Mouse (Mus musculus) MEL (cell line): ENCODE data around the gene Yipf7. TPM values are rescaled to one million over a fixed set of nuclear protein-coding genes. Genes with fewer than 3 reads are reported as not detected.
A peak's percentile ranks its signal among the peaks of the same experiment; 100 is the strongest.

Source experiments
- DNase-seq: peaks from one replicate; pipeline ENCODE4 v3.0.0; 2011; ENCODE audit warnings: low read depth, low spot score
- H3K27ac ChIP-seq: 2 replicates; pipeline ENCODE4 v1.5.1; 2012; ENCODE audit warnings: low read depth, mild to moderate bottlenecking, control low read depth, low read length, moderate library complexity; ENCODE audit not compliant: control insufficient read depth
- H3K27me3 ChIP-seq, 2 experiments: fragments of 150-350 bp in 1 of 2; sonication (generic) in 1 of 2; 2 replicates each; pipeline ENCODE4 v1.6.1; 2012; ENCODE audit warnings: low read length in 2 of 2, mild to moderate bottlenecking in 2 of 2, improper control_type of control experiment in 1 of 2, moderate library complexity in 1 of 2; ENCODE audit not compliant: insufficient read depth in 2 of 2, control insufficient read depth in 1 of 2
- H3K36me3 ChIP-seq, 2 experiments: 2 replicates each; pipeline ENCODE4 v1.6.1; 2012 to 2014; ENCODE audit warnings: low read length in 2 of 2, improper control_type of control experiment in 1 of 2, inconsistent platforms in 1 of 2, mild to moderate bottlenecking in 1 of 2; ENCODE audit not compliant: insufficient read depth in 2 of 2, control insufficient read depth in 1 of 2
- H3K4me1 ChIP-seq, 2 experiments: fragments of 150-350 bp in 1 of 2; sonication (generic) in 1 of 2; 2 replicates each; pipeline ENCODE4 v1.6.1; 2012; ENCODE audit warnings: low read length in 2 of 2, improper control_type of control experiment in 1 of 2, mild to moderate bottlenecking in 1 of 2; ENCODE audit not compliant: insufficient read depth in 2 of 2, control insufficient read depth in 1 of 2
- H3K4me3 ChIP-seq, 2 experiments: fragments of 150-350 bp in 1 of 2; sonication (generic) in 1 of 2; 2 replicates each; pipeline ENCODE4 v1.5.1; 2012; ENCODE audit warnings: low read depth in 2 of 2, low read length in 2 of 2, mild to moderate bottlenecking in 2 of 2, moderate library complexity in 2 of 2, control low read depth in 1 of 2, improper control_type of control experiment in 1 of 2; ENCODE audit not compliant: control insufficient read depth in 1 of 2, insufficient read depth in 1 of 2
- H3K79me2 ChIP-seq: 2 replicates; pipeline ENCODE4 v1.6.1; 2012; ENCODE audit warnings: mild to moderate bottlenecking, low read length, moderate library complexity; ENCODE audit not compliant: control insufficient read depth, poor library complexity, insufficient read depth
- H3K9ac ChIP-seq: 2 replicates; pipeline ENCODE4 v1.6.1; 2012; ENCODE audit warnings: low read depth, mild to moderate bottlenecking, control low read depth, low read length, moderate library complexity; ENCODE audit not compliant: control insufficient read depth, poor library complexity, severe bottlenecking
- H3K9me3 ChIP-seq: fragments of 150-350 bp; sonication (generic); replicated peaks from 2 replicates; pipeline ENCODE4 v1.6.1; 2012; ENCODE audit warnings: mild to moderate bottlenecking, low read length, improper control_type of control experiment, moderate library complexity; ENCODE audit not compliant: insufficient read depth
- CHD1 ChIP-seq: IDR thresholded peaks from 2 replicates; pipeline ENCODE4 v1.6.1; 2012; ENCODE audit warnings: low read depth, mild to moderate bottlenecking, inconsistent platforms, low read length, improper control_type of control experiment
- CTCF ChIP-seq, 3 experiments: IDR thresholded peaks in 2 of 3; conservative IDR thresholded peaks in 1 of 3; 2 replicates each; pipeline ENCODE4 v1.5.1; 2011 to 2012; ENCODE audit warnings: low read length in 3 of 3, low read depth in 2 of 3, mild to moderate bottlenecking in 2 of 3, improper control_type of control experiment in 1 of 3, inconsistent platforms in 1 of 3, mixed read lengths in 1 of 3, moderate library complexity in 1 of 3; ENCODE audit not compliant: control insufficient read depth in 1 of 3, insufficient read depth in 1 of 3, poor library complexity in 1 of 3, severe bottlenecking in 1 of 3
- E2F4 ChIP-seq: IDR thresholded peaks from 2 replicates; pipeline ENCODE4 v1.6.1; 2011; ENCODE audit warnings: low read depth, low read length, improper control_type of control experiment, borderline replicate concordance
- ELF1 ChIP-seq: IDR thresholded peaks from 2 replicates; pipeline ENCODE4 v1.6.1; 2014; ENCODE audit warnings: low read depth, mild to moderate bottlenecking, inconsistent platforms, low read length, improper control_type of control experiment, moderate library complexity
- EP300 ChIP-seq, 2 experiments: IDR thresholded peaks; 2 replicates each; pipeline ENCODE4 v1.6.1; 2011; ENCODE audit warnings: improper control_type of control experiment in 2 of 2, low read length in 2 of 2, low read depth in 1 of 2, mild to moderate bottlenecking in 1 of 2
- GATA1 ChIP-seq: IDR thresholded peaks from 2 replicates; pipeline ENCODE4 v1.6.1; 2011; ENCODE audit warnings: low read depth, low read length, improper control_type of control experiment
- HCFC1 ChIP-seq: IDR thresholded peaks from 2 replicates; pipeline ENCODE4 v1.6.1; 2012; ENCODE audit warnings: low read depth, mild to moderate bottlenecking, inconsistent platforms, low read length, improper control_type of control experiment, moderate library complexity
- KAT2A ChIP-seq: conservative IDR thresholded peaks from 2 replicates; pipeline ENCODE4 v1.6.1; 2012; ENCODE audit warnings: low read depth, low read length, improper control_type of control experiment, inconsistent platforms
- MAFK ChIP-seq: IDR thresholded peaks from 2 replicates; pipeline ENCODE4 v1.6.1; 2011; ENCODE audit warnings: low read depth, mild to moderate bottlenecking, low read length, improper control_type of control experiment, borderline replicate concordance
- MAX ChIP-seq: IDR thresholded peaks from 2 replicates; pipeline ENCODE4 v1.6.1; 2011; ENCODE audit warnings: low read length, improper control_type of control experiment
- MXI1 ChIP-seq: IDR thresholded peaks from 2 replicates; pipeline ENCODE4 v1.6.1; 2011; ENCODE audit warnings: mild to moderate bottlenecking, low read depth, low read length, improper control_type of control experiment
- MYB ChIP-seq: IDR thresholded peaks from 2 replicates; pipeline ENCODE4 v1.6.1; 2011; ENCODE audit warnings: mild to moderate bottlenecking, low read depth, low read length, improper control_type of control experiment
- MYC ChIP-seq: IDR thresholded peaks from 2 replicates; pipeline ENCODE4 v1.6.1; 2011; ENCODE audit warnings: low read depth, mild to moderate bottlenecking, low read length, improper control_type of control experiment, moderate library complexity
- NELFE ChIP-seq: IDR thresholded peaks from 2 replicates; pipeline ENCODE4 v1.6.1; 2011; ENCODE audit warnings: low read depth, low read length, improper control_type of control experiment
- NRF1 ChIP-seq: IDR thresholded peaks from 2 replicates; pipeline ENCODE4 v1.6.1; 2014; ENCODE audit warnings: low read depth, mild to moderate bottlenecking, inconsistent platforms, low read length, improper control_type of control experiment, moderate library complexity; ENCODE audit not compliant: poor library complexity, insufficient read depth, severe bottlenecking
- POLR2AphosphoS5 ChIP-seq: IDR thresholded peaks from 2 replicates; pipeline ENCODE4 v1.6.1; 2012; ENCODE audit warnings: low read depth, borderline replicate concordance, mild to moderate bottlenecking, inconsistent platforms, low read length, moderate library complexity, mixed read lengths
- RAD21 ChIP-seq: IDR thresholded peaks from 2 replicates; pipeline ENCODE4 v1.6.1; 2011; ENCODE audit warnings: mild to moderate bottlenecking, low read depth, low read length, improper control_type of control experiment
- SIN3A ChIP-seq: IDR thresholded peaks from 2 replicates; pipeline ENCODE4 v1.6.1; 2012; ENCODE audit warnings: low read length, improper control_type of control experiment, inconsistent platforms
- SMC3 ChIP-seq: IDR thresholded peaks from 2 replicates; pipeline ENCODE4 v1.6.1; 2011; ENCODE audit warnings: low read depth, low read length, improper control_type of control experiment
- TAL1 ChIP-seq: IDR thresholded peaks from 2 replicates; pipeline ENCODE4 v1.6.1; 2012; ENCODE audit warnings: mild to moderate bottlenecking, inconsistent platforms, low read length, moderate library complexity, mixed read lengths
- TBP ChIP-seq: IDR thresholded peaks from 2 replicates; pipeline ENCODE4 v1.8.0; 2011; ENCODE audit warnings: low read depth, low read length, improper control_type of control experiment
- USF1 ChIP-seq: IDR thresholded peaks from 2 replicates; pipeline ENCODE4 v1.6.1; 2014; ENCODE audit warnings: low read depth, mild to moderate bottlenecking, inconsistent platforms, low read length, improper control_type of control experiment, moderate library complexity
- USF2 ChIP-seq, 2 experiments: IDR thresholded peaks; 2 replicates each; pipeline ENCODE4 v1.6.1; 2011 to 2012; ENCODE audit warnings: improper control_type of control experiment in 2 of 2, low read length in 2 of 2, borderline replicate concordance in 1 of 2, inconsistent platforms in 1 of 2, low read depth in 1 of 2, mild to moderate bottlenecking in 1 of 2; ENCODE audit not compliant: insufficient read depth in 1 of 2
- ZKSCAN1 ChIP-seq: IDR thresholded peaks from 2 replicates; pipeline ENCODE4 v1.6.1; 2012; ENCODE audit warnings: low read depth, mild to moderate bottlenecking, inconsistent platforms, low read length, improper control_type of control experiment, moderate library complexity
- ZMIZ1 ChIP-seq: IDR thresholded peaks from 2 replicates; pipeline ENCODE4 v1.6.1; 2012; ENCODE audit warnings: low read depth, mild to moderate bottlenecking, inconsistent platforms, low read length, improper control_type of control experiment, moderate library complexity
- polyA plus RNA-seq, 2 experiments: library from polyadenylated mRNA; stranded (reverse) in 1 of 2; unstranded in 1 of 2; fragments of >175 nt in 1 of 2; fragments of >200 nt in 1 of 2; gene quantifications; 2 replicates each; pipeline versions ENCODE4 v1.2.1 to v1.2.4; 2012; ENCODE audit warnings: low replicate concordance in 2 of 2, low read depth in 1 of 2; ENCODE audit not compliant: insufficient read length in 2 of 2, insufficient read depth in 1 of 2, missing spikeins in 1 of 2
- total RNA-seq: library from RNA; depleted of rRNA; stranded (reverse); fragments of 300-350 nt; gene quantifications from 2 replicates; pipeline ENCODE4 v1.2.3, GENCODE M21; 2012

The Yipf7 gene
- total and polyA plus RNA-seq, 3 experiments, result not detected

DNA sequence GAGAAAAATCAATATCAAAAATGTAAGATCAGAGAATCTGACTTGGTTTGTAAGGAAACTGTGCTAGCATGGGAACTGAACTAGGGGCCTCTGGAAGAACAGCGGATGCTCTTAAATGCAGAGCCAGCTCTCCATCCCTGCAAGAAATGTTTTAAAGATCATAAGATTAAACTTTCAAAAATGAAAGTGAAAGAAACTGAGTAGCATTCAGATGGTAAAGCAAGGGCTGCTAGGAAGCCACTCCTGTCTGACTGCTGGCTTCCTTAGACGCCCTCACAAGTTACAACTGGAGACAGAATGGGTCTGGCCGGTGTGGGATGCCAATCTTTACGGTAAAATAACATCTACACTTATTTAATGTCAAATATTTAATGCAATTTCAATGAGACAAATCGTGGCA, 20.4 kb downstream of the Yipf7 start:
- Histone ChIP-seq H3K9ac (no peak overlapping the region; the same call in 1 of the 2 replicates), H3K4me3 (peak overlapping the region; percentile 24 to 48), H3K9me3 (no peaks in the 10 kb centered on the region), H3K27ac (no peak overlapping the region), H3K27me3 (no peaks in the 10 kb centered on the region; a peak in 2 of 4 replicates), H3K79me2 (no peaks in the 10 kb centered on the region), H3K4me1 (no peaks in the 10 kb centered on the region), H3K36me3 (no peaks in the 10 kb centered on the region; a peak in 1 of 4 replicates)
- TF ChIP-seq HCFC1, result no peak
- no peak for TF ChIP-seq MYB
- no peak for TF ChIP-seq MYC
- TF ChIP-seq USF2 (IDR thresholded peaks at IDR 0.05; ENCODE audit: borderline replicate concordance in 1 of 2, insufficient read depth in 1 of 2, low read depth in 1 of 2, low read length in 2 of 2), result no peak
- TF ChIP-seq CTCF (IDR thresholded peaks at IDR 0.05 in 2 of 3, conservative IDR thresholded peaks at IDR 0.05 in 1 of 3; ENCODE audit: control insufficient read depth in 1 of 3, insufficient read depth in 1 of 3, low read depth in 2 of 3, low read length in 3 of 3, poor library complexity in 1 of 3, severe bottlenecking in 1 of 3), result no peak
- TF ChIP-seq ELF1, result no peak
- no peak for TF ChIP-seq KAT2A
- TF ChIP-seq POLR2AphosphoS5, result no peak
- TF ChIP-seq CHD1, result no peak
- no peak for TF ChIP-seq NRF1
- TF ChIP-seq NELFE, result no peak
- no peak for TF ChIP-seq GATA1
- no peak for TF ChIP-seq USF1
- no peak for TF ChIP-seq MAX
- no peak for TF ChIP-seq RAD21
- TF ChIP-seq TAL1, result no peak
- TF ChIP-seq EP300 (IDR thresholded peaks at IDR 0.05; ENCODE audit: low read depth in 1 of 2, low read length in 2 of 2), result no peak
- TF ChIP-seq MXI1, result no peak
- no peak for TF ChIP-seq ZMIZ1
- no peak for TF ChIP-seq TBP
- peak; percentile 21 for DNase-seq

DNA sequence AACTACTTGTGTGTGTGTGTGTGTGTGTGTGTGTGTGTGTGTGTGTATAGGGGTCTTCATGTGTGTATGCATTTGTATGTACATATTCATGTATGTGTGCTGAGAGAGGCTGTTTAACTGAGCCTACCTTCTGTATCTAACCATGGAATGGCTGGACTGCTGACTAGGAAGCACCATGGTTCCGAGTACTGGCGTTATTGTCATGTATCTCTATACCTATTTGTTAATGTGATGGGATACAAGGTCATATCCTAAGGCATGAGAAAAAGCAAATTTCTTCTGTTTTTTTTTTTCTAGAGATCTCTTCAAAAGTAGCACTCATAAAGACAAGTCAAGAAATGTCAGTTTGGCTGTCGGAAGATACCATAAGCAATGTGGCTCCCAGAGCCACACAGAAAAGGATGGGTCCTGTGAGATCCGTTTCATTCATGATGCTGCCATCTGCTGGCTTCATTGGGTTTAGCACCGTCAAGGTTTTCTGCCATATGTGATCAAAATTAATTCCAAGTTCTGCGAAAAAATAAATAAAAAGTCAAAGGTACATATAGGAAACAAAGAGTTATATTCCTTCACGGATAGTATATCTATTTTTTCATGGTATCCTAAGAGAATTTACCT, 21.7 kb downstream of the Yipf7 start:
- TF ChIP-seq GATA1 (no peak), MYB (no peak), ZKSCAN1 (no peak), CTCF (IDR thresholded peaks at IDR 0.05 in 2 of 3, conservative IDR thresholded peaks at IDR 0.05 in 1 of 3; ENCODE audit: control insufficient read depth in 1 of 3, insufficient read depth in 1 of 3, low read depth in 2 of 3, low read length in 3 of 3, poor library complexity in 1 of 3, severe bottlenecking in 1 of 3) (peak; percentile 49 to 68 (median 65)), MAFK (no peak), E2F4 (no peak), NELFE (no peak), RAD21 (peak; percentile 64), SIN3A (no peak), SMC3 (peak; percentile 77)
- no peaks in the 10 kb centered on the region for H3K4me1 ChIP-seq
- H3K4me3 ChIP-seq, result no peak overlapping the region
- no peaks in the 10 kb centered on the region for H3K79me2 ChIP-seq
- no peaks in the 10 kb centered on the region for H3K9me3 ChIP-seq
- no peak overlapping the region for H3K9ac ChIP-seq
- H3K27me3 ChIP-seq, result no peaks in the 10 kb centered on the region; a peak in 1 of 4 replicates
- H3K27ac ChIP-seq, result no peak overlapping the region
- no peaks in the 10 kb centered on the region; a peak in 1 of 4 replicates for H3K36me3 ChIP-seq
- peak; percentile 67 for DNase-seq
